Mouse (Mus musculus): ENCODE data around the gene Pld6.

Gene Pld6

GRCm38 (mm10) chr11:59786444-59787198, 824 bp downstream of the Pld6 start:
- no peak for DNase-seq (ENCODE audit: low spot score in 2 of 2)

DNA sequence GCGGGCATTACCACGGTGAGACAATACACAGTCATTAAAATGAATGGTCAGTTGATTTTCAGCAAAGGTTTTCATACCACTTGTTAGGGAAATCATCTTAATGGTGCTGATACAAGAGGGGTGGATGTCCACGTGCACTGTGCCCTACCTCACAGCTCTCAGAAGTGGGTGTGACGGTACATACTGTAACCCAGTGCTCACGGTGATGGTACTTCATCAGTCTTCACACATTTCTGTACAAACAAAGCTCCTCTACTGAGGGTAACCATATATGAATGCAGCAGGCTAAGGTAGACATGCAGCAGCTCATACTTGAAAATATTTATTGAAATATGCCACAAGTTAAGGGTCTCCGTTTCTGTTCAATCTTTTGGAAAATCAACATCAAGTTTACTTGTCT, 3.9 kb downstream of the Pld6 start:
- DNase-seq (ENCODE audit: low spot score in 2 of 2) = no peak

DNA sequence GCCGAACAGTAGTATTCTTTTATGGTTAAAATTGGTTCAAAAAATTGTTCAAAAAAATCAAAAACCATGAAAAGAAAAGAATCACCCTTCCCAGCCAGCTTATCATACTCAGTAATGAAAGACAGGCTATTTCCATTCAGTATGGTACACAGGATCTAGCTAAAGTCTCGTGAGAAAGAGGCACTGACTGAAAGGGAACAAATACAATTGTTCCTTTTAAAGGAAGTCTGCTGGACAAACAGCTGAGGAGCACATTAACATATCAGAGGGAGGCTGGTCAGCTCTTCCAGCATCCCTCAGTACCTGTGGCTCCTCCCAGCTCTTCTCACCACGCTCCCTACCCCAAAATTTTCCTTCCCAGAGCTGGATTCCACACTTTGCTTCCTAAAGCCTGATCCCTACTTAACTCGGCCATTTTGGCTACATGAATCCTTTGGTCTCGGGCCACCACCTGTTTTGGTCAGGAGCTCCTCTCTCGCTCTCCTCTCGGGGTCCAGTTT, 5.3 kb downstream of the Pld6 start:
- DNase-seq (ENCODE audit: low spot score in 2 of 2) = no peak

DNA sequence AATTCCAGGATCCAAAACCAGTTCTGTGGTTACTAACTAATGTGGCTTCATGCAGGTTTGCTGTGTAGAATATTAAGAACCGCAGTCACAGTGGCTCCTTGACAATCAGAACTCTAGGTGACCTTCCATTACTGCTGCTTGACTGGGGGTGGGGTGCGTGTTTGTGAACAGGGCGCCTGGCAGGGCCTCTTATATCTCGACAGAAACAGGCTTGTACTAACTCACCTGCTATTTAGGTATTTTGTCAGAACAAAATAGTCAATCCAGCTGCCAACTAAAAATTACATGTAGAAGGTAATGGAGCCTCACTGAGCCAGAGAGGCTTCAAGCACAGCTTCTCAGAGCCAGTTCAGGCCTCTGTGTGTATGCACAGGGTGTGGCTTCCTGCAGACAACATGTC, 7.2 kb downstream of the Pld6 start:
- DNase-seq (ENCODE audit: low spot score in 2 of 2) = no peak

DNA sequence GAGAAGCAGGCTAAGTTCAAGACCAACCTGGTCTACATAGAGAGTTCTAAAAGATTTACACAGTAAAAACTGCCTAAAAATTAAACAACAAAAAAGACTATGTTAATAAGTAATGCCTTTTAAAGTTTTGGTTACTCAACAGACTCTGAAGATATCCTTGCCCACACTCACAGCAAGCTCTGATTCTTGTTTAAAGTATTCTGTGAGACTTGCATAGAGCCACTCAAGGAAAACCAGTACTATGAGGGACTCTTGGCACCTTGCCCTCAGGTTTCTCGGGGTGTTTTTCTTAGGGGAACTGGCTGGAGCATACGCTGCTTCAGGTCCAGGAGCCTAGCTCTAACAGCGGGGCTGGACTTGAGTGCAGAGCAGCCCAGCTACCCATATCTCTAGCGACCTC, 8.0 kb downstream of the Pld6 start:
- DNase-seq (ENCODE audit: low spot score in 2 of 2) = no peak

GRCm38 (mm10) chr11:59778874-59779223, 8.6 kb downstream of the Pld6 start:
- no peak for DNase-seq (ENCODE audit: low spot score in 2 of 2)

GRCm38 (mm10) chr11:59778181-59778873, 9.1 kb downstream of the Pld6 start:
- DNase-seq (ENCODE audit: low spot score in 2 of 2) = peak; percentile 58 to 78

DNA sequence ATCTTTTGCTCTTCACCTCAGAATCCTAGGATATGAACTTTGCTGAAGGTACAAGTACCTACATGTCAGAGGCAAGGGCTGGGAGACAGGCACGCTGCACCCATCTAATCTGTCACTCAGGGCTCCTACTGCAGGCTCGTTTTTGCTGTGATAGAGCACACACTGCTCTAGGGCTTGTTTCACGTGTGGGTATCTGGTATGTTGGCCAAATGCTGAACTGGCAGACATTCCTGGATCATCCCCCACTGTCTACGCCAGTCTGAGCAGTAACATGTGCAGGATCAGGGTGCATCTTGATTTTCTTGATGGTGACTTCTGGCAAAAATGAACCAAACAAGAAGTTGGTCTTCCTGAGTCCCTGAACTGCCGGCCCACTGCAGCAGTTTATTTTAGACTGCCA, 10.2 kb downstream of the Pld6 start:
- no peak for DNase-seq (ENCODE audit: low spot score in 2 of 2)

- DNase-seq (ENCODE audit: low spot score in 2 of 2) = no peak
These were observed 11.9 kb downstream of the Pld6 start for GRCm38 (mm10) chr11:59775435-59776148.

DNA sequence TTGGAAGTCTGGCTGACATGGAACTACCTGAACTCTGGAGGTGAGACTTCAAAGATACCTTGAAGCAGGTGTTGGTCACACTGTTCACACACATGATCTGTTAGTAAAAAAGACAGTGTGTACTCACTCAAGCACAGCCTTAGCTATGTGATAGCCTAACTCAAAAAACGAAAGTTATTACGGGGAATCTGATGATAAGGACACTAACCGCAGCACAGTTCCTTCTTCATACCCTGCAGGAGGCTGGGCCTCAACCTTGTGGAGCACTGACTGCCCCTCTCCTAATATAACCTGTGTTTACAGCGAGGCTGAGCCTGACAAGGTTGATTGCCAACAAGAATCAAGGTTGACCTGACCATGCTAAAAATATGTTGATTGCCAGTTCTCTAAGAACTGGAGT, 12.9 kb downstream of the Pld6 start:
- no peak for DNase-seq (ENCODE audit: low spot score in 2 of 2)

DNA sequence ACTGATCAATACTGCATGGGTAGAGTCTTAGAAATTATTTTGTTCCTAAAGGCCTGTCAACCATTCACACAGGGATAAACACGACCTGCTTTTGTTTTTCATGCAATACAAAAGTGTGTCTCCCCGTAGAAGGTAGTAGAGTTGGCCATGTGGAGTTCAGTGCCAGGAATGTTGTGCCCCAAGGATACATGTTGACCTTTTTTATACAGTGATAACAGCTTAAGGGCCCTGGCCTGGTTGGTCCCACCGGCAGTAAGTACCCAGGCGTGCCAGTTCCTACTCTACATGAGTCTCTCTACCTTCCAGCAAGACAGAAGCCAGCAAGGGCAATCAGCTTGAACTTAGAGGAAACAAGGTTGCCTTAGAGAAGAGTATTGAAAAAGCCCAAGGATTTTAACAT, 14.5 kb downstream of the Pld6 start:
- DNase-seq (ENCODE audit: low spot score in 2 of 2) = no peak

DNA sequence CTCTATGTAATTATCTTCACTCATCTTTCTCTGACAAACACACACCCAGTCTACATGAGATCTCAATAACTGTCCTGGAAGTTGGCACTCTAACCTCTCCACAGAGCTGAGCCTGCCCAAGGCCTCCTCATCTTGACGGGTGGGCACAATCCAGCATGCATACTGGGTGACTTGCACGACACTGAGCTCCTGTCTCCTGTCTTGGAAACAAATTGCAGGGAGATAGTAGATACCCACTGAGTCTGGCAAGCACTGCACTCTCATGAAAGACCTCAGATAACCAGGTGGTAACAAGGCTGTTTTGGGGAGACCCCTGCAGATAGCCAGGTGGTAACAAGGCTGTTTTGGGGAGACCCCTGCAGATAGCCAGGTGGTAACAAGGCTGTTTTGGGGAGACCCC, 15.2 kb downstream of the Pld6 start:
- no peak for DNase-seq (ENCODE audit: low spot score in 2 of 2)

- DNase-seq (ENCODE audit: low spot score in 2 of 2) = no peak
These were observed 16.7 kb downstream of the Pld6 start for GRCm38 (mm10) chr11:59770753-59771152.

GRCm38 (mm10) chr11:59769738-59770137, 17.7 kb downstream of the Pld6 start:
- DNase-seq (ENCODE audit: low spot score in 2 of 2) = no peak

DNA sequence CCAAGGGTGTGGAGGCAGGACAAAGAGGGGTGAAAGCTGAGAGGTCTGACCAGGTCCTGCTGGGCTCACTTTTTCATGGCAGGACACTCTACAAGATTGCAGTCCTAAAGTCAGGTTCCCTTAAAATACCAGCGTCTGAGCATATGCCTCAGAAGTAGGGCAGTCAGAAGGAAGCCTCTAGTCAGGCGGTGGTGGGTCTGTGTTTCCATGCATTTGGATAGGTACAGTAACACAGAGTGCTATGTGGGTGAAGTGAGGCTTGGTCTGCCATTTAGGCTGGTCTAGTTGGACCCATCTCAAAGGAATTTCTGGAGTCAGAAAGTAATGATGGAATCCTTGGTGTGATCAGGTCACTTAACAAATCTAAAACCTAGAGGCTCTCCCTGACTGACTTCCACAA, 18.1 kb downstream of the Pld6 start:
- DNase-seq (ENCODE audit: low spot score in 2 of 2) = no peak

- DNase-seq (ENCODE audit: low spot score in 2 of 2) = no peak
These were observed 26.6 kb downstream of the Pld6 start for GRCm38 (mm10) chr11:59760796-59761195.

DNA sequence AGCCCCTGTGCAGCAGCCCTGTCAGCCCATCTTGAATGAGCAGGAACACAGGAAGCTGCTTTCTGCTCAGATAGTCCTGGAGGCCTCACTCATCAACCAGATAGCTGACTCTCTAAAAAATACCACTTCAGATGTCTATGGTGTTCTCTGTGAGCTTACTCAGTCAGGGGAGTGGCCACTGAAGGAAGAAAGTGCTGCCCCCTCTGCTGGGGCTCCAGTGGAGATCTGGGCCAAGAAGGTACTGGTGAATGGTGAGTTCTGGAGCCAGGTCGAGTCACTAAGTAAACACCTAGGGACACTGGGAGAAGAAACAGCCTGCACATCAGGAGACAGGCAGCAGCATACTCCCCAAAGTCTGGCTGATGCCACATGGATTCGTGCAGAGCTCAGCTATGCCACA, 27.8 kb downstream of the Pld6 start:
- DNase-seq (ENCODE audit: low spot score in 2 of 2) = no peak

- DNase-seq (ENCODE audit: low spot score in 2 of 2) = peak; percentile 54 to 66
These were observed 28.3 kb downstream of the Pld6 start for GRCm38 (mm10) chr11:59759178-59759577.

DNA sequence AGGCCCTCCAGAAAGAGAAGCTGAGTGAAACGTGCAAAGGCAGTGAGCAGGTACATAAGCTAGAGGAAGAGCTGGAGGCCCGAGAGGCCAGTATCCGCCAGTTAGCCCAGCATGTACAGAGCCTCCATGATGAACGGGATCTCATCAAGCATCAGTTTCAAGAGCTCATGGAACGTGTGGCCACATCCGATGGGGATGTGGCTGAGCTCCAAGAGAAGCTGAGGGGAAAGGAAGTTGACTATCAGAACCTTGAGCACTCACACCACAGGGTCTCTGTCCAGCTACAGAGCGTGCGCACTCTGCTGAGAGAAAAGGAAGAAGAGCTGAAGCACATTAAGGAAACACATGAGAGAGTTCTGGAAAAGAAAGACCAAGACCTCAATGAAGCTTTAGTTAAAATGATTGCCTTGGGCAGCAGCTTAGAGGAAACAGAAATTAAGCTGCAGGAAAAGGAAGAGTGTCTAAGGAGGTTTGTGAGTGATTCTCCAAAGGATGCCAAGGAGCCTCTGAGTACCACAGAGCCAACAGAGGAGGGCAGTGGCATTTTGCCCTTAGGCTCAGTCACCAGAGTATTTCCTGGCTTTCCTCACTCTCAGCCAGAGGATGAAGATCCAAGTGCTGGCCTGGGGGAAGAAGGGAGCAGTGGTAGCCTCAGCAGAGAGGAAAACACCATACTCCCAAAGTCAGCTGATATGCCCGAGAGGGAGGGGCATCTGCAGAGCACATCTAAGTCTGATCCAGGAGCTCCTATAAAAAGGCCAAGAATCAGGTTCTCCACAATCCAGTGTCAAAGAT, 29.1 kb downstream of the Pld6 start:
- DNase-seq (ENCODE audit: low spot score in 2 of 2) = no peak

GRCm38 (mm10) chr11:59756351-59756750, 31.1 kb downstream of the Pld6 start:
- DNase-seq (ENCODE audit: low spot score in 2 of 2) = no peak

DNA sequence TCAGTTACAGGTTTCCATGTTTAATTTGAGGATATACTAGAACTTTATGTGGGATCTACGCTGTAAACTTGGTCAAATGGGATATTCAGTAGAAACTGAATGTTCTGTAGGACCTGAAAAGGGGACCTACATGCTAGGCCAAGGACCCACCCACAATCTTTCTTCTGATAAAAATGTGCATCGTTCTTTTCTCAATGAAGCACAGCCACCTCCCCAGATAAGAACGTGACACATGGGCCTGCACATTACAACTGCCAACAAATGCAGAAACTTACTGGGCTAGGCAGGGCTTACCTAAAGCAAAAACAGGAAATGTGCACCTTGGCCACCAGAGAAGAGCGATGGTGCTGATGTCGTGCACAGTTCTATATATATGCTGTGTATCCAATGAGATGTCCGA, 32.9 kb downstream of the Pld6 start:
- no peak for DNase-seq (ENCODE audit: low spot score in 2 of 2)

DNA sequence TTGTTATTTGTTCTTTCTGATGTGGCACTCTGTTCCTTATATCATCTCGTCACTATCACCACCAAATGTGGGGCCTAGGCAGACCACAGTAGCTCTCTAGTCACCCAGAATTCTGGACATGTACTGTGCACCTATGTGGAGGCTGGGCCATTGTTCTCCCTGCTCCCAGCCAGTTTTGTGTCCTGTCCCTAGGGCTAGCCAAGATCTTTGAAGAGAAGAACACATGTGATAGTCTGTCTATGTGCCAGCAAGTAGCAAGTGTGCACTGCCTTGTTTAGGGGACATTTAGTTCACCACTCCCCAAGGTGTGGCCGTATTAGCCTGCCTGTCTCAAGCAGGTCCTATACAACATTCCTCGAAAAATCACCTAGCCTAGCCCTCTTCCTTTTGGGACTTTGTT, 38.4 kb downstream of the Pld6 start:
- DNase-seq (ENCODE audit: low spot score in 2 of 2) = no peak

Data from right cerebral cortex, postnatal 10 days (tissue).